Mouse (Mus musculus) B cell, adult 62 days (primary cell): ENCODE results near the gene Klf9. TPM values are rescaled to one million over a fixed set of nuclear protein-coding genes. Genes with fewer than 3 reads are reported as not detected.

ENCODE experiments used
- total RNA-seq: library from RNA; stranded (reverse); gene quantifications from 4 replicates; pipeline ENCODE4 v1.2.4, GENCODE M21; 2023

Klf9 gene
- 21.8 to 23.7 TPM (median 22.6 TPM) in 4 replicates for total RNA-seq

GRCm38 (mm10) chr19:23140689-23141317 lies at the start of gene Klf9:
Gene Klf9 (plus strand): TSS chr19:23141226.

Other genes with a start within 250 kb of the Klf9 start
- gene Smc5, start 132.7 kb downstream of the Klf9 start, total RNA-seq = 110 to 138 TPM (median 118 TPM) in 4 replicates